Mouse (Mus musculus) intestine, embryonic 15.5 days (tissue): ENCODE data around the gene Ddx18. TPM values are rescaled to one million over a fixed set of nuclear protein-coding genes. Genes with fewer than 3 reads are reported as not detected.
A peak's percentile ranks its signal among the peaks of the same experiment; 100 is the strongest.

ENCODE experiments used
- ATAC-seq: fragments of 200-750 bp; cut with Nextera tagmentation; 2 replicates; pipeline ENCODE4 v1.8.0; 2017; ENCODE audit warnings: moderate TSS enrichment, moderate library complexity
- H3K27ac ChIP-seq: fragments of 300-500 bp; sonication (generic); 2 replicates; pipeline ENCODE4 v1.5.1; 2015; ENCODE audit warnings: mild to moderate bottlenecking, inconsistent platforms
- H3K27me3 ChIP-seq: fragments of 300-500 bp; sonication (generic); replicated peaks from 2 replicates; pipeline ENCODE4 v1.6.1; 2015; ENCODE audit warnings: inconsistent platforms
- H3K36me3 ChIP-seq: fragments of 300-500 bp; sonication (generic); 2 replicates; pipeline ENCODE4 v1.6.1; 2015; ENCODE audit warnings: inconsistent platforms
- H3K4me1 ChIP-seq: fragments of 300-500 bp; sonication (generic); replicated peaks from 2 replicates; pipeline ENCODE4 v1.6.1; 2015; ENCODE audit warnings: inconsistent platforms
- H3K4me2 ChIP-seq: fragments of 300-500 bp; sonication (generic); replicated peaks from 2 replicates; pipeline ENCODE4 v1.6.1; 2015; ENCODE audit warnings: mild to moderate bottlenecking, inconsistent platforms
- H3K4me3 ChIP-seq: fragments of 300-500 bp; sonication (generic); replicated peaks from 2 replicates; pipeline ENCODE4 v1.5.1; 2015; ENCODE audit warnings: inconsistent platforms
- H3K9ac ChIP-seq: fragments of 300-500 bp; sonication (generic); 2 replicates; pipeline ENCODE4 v1.6.1; 2015; ENCODE audit warnings: inconsistent platforms
- H3K9me3 ChIP-seq: fragments of 300-500 bp; sonication (generic); 2 replicates; pipeline ENCODE4 v1.6.1; 2016; ENCODE audit warnings: inconsistent platforms
- WGBS: fragments of 180-500 bp; shearing (Covaris S2); methylation state at CpG from one replicate; pipeline ENCODE4 v1.1.7; 2015; 5-methylcytosine and 5-hydroxymethylcytosine counted together
- polyA plus RNA-seq: library from polyadenylated mRNA; unstranded; fragments of >200 nt; fragmentation: Nextera tagmentation; extraction: Ambion mirVana; gene quantifications from 2 replicates; pipeline ENCODE4 v1.2.1, GENCODE M21; 2015

The Ddx18 gene
- polyA plus RNA-seq, result 55.8 and 68.1 TPM in 2 replicates

DNA sequence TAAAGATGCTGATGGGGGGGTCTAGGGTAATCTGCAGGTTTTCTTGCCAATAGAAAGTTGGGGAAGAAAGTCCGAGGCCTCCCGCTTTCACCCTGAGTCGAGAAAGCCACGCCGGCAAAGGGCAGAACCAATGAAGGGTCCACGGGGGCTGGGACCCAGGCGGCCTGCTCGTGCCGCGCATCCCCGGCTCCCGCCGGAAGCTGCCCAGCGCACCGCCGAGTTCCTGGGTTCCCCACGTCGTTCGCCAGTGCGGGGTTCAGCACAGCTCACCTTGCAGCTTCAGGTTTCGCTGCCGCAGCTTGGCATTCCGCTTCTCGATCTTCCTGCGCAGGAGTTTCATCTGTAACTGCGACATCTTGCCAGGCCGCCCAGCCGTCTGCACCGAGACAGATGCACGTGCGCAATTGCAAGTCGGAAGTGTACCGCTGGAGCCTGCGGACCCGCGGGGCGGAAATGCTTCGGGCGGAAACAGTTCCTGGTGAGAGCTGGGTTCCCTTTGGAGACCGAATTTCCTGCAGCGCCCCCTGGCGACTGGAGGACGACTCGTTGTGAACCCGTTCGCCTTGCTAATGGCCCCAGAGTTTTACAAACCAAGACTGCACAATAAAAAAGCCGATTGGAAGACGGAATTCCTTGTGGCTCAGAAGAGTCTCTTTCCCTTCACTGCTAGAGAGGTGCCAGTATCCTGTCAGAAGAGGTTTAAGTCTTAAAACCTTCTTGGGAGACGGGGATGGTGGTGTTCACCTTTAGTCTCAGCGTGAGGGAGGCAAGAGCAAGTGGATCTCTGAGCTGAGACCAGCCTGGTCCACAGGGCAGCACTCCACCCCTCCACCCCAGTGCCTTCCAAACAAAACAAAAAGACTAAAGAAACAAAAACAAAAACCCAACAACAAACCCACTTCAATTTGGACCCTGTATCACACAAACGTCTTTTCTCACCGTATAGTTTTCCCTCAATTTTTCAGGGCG lies at the start of gene Ddx18:
Gene Ddx18, minus strand, starts transcription at position 469 of the 969 bp plus-strand sequence.
- peak; percentile 99 for ATAC-seq
- peaks cover 20% of the 10 kb centered on the region for H3K36me3 ChIP-seq
- H3K27me3 ChIP-seq, result no peaks in the 10 kb centered on the region
- 0 out of 2 replicates have a peak, but pooled peaks cover 3% of the 10 kb centered on the region for H3K4me1 ChIP-seq
- 6% methylated on average over 53 of the region's 53 CpGs for WGBS
- peak within 1 kb of the TSS; percentile 75 for H3K4me3 ChIP-seq
- peak within 1 kb of the TSS; percentile 67 for H3K4me2 ChIP-seq
- H3K9ac ChIP-seq, result peak within 1 kb of the TSS; percentile 68
- peak within 1 kb of the TSS; percentile 4; the same call in 1 of the 2 replicates for H3K27ac ChIP-seq
- no peaks in the 10 kb centered on the region for H3K9me3 ChIP-seq

DNA sequence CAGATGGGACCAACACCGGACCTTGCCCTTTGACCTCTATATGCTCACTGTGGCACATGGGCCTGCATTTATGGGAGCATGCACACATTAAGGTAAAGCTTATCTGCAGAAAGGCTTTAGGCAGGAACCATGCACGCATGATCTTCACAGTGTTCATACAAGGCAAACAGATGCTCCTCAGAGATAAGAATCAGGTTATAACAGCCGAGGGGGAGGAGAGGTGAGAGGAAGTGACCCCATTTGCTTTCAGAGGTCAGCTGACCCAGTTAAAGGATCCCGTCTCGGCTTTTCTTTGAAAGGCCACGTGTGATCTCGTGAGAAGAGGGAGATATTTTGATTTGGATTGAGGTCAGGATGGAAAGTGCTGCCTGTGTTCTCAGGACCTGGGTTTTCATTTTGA lies 40.2 kb upstream of the Ddx18 start:
- Histone ChIP-seq H3K4me1 (no peaks in the 10 kb centered on the region), H3K9ac (no peak overlapping the region), H3K27ac (no peak overlapping the region), H3K36me3 (no peaks in the 10 kb centered on the region), H3K4me3 (no peak overlapping the region), H3K27me3 (no peaks in the 10 kb centered on the region), H3K4me2 (no peak overlapping the region), H3K9me3 (no peaks in the 10 kb centered on the region)
- no peak for ATAC-seq
- 53% methylated on average over 7 of the region's 7 CpGs for WGBS

GRCm38 (mm10) chr1:121605118-121605517 lies 37.3 kb upstream of the Ddx18 start:
- H3K36me3 ChIP-seq, result no peaks in the 10 kb centered on the region
- no peak overlapping the region for H3K27ac ChIP-seq
- H3K4me1 ChIP-seq, result no peaks in the 10 kb centered on the region
- H3K9ac ChIP-seq, result no peak overlapping the region
- 40% methylated on average over 6 of the region's 6 CpGs for WGBS
- no peaks in the 10 kb centered on the region for H3K9me3 ChIP-seq
- H3K4me3 ChIP-seq, result no peak overlapping the region
- H3K27me3 ChIP-seq, result no peaks in the 10 kb centered on the region
- ATAC-seq, result no peak
- no peak overlapping the region for H3K4me2 ChIP-seq

DNA sequence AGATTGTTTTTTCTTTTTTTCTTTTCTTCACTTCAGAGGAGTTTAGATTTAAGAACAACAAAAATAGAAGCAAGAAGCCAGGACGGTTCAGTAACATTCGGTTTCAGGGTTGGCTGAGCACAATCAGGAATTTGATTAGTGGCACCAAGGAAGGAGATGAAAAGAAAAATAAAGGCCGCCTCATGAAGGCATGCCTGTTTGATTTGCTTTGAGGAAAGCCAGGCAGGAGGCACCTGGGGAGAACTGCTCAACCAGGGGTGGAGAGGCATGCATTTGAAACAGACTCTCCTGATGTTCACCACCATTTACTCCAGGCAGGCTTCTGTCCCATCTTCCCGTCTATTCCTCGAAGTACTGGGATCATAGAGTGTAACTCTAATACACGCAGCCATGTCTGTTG lies 34.1 kb upstream of the Ddx18 start:
- Histone ChIP-seq H3K9me3 (no peaks in the 10 kb centered on the region), H3K36me3 (no peaks in the 10 kb centered on the region), H3K27ac (no peak overlapping the region), H3K4me2 (no peak overlapping the region), H3K27me3 (no peaks in the 10 kb centered on the region), H3K4me1 (no peaks in the 10 kb centered on the region), H3K4me3 (no peak overlapping the region), H3K9ac (no peak overlapping the region)
- WGBS, result 83% methylated on average over 6 of the region's 6 CpGs
- ATAC-seq, result no peak

- H3K36me3 ChIP-seq, result no peaks in the 10 kb centered on the region
- no peak overlapping the region for H3K27ac ChIP-seq
- no peak overlapping the region for H3K4me3 ChIP-seq
- no peaks in the 10 kb centered on the region for H3K9me3 ChIP-seq
- ATAC-seq, result no peak
- no peaks in the 10 kb centered on the region for H3K27me3 ChIP-seq
- no peak overlapping the region for H3K4me2 ChIP-seq
- no peaks in the 10 kb centered on the region for H3K4me1 ChIP-seq
- no peak overlapping the region for H3K9ac ChIP-seq
- WGBS, result 31% methylated on average over 1 of the region's 1 CpGs
Observed at GRCm38 (mm10) chr1:121601084-121601483, 33.3 kb upstream of the Ddx18 start.

- H3K4me2 ChIP-seq, result no peak overlapping the region
- no peak overlapping the region for H3K9ac ChIP-seq
- H3K27me3 ChIP-seq, result no peaks in the 10 kb centered on the region
- no peak overlapping the region for H3K4me3 ChIP-seq
- H3K27ac ChIP-seq, result no peak overlapping the region
- H3K9me3 ChIP-seq, result no peaks in the 10 kb centered on the region
- 65% methylated on average over 3 of the region's 3 CpGs for WGBS
- no peaks in the 10 kb centered on the region for H3K36me3 ChIP-seq
- no peak for ATAC-seq
- H3K4me1 ChIP-seq, result no peaks in the 10 kb centered on the region
Observed at GRCm38 (mm10) chr1:121598421-121598820, 30.6 kb upstream of the Ddx18 start.

GRCm38 (mm10) chr1:121596951-121597625 lies 29.3 kb upstream of the Ddx18 start:
- WGBS, result 30% methylated on average over 4 of the region's 4 CpGs
- Histone ChIP-seq H3K36me3 (no peaks in the 10 kb centered on the region), H3K4me2 (no peak overlapping the region), H3K27me3 (no peaks in the 10 kb centered on the region), H3K4me3 (no peak overlapping the region), H3K9ac (no peak overlapping the region), H3K4me1 (no peaks in the 10 kb centered on the region), H3K9me3 (no peaks in the 10 kb centered on the region), H3K27ac (no peak overlapping the region)
- ATAC-seq, result no peak

GRCm38 (mm10) chr1:121584838-121585237 lies 17.0 kb upstream of the Ddx18 start:
- H3K36me3 ChIP-seq, result no peaks in the 10 kb centered on the region
- no peak overlapping the region for H3K27ac ChIP-seq
- H3K4me1 ChIP-seq, result no peaks in the 10 kb centered on the region
- H3K9ac ChIP-seq, result no peak overlapping the region
- no peak overlapping the region for H3K4me3 ChIP-seq
- no peaks in the 10 kb centered on the region for H3K9me3 ChIP-seq
- no peak for ATAC-seq
- no peaks in the 10 kb centered on the region for H3K27me3 ChIP-seq
- H3K4me2 ChIP-seq, result no peak overlapping the region
- 61% methylated on average over 6 of the region's 6 CpGs for WGBS

DNA sequence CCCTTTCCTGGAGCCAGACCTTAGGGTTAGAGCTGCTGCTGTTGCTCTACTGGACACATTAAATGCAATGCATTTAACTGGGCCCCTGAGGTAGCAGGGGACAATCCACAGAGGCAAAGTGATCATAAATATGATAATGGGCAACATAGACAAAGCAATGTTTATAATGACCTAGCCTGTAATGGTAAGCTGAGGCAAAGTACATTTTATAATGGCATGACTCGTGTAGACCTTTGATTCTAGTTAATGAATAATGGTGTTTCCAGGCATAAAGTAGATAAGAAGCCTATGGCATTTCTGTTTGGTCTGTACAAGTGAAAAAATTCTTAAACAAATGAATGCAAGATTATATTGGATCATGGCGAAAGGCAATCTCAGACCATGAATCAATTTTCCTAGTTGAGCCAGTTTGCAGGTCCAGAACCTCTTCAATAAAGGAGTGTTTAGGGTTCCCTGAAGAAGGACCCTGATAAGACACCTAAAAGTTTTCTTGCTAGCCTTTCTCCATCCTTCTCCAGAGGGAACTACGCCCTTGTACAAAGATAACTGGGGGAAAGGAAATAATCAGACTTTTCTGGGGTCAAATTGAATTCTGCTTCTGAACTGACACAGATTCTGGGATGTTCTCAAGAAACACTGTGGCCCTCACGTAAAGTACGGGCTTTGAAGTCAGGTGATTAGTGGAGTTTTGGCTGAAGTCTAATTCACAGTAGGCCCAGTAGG lies 13.5 kb upstream of the Ddx18 start:
- Histone ChIP-seq H3K27ac (no peak overlapping the region), H3K4me2 (no peak overlapping the region), H3K4me3 (no peak overlapping the region), H3K9me3 (no peaks in the 10 kb centered on the region), H3K4me1 (no peaks in the 10 kb centered on the region), H3K36me3 (no peaks in the 10 kb centered on the region), H3K27me3 (no peaks in the 10 kb centered on the region), H3K9ac (no peak overlapping the region)
- ATAC-seq, result peak; percentile 93
- 71% methylated on average over 5 of the region's 5 CpGs for WGBS

GRCm38 (mm10) chr1:121577491-121577890 lies 9.7 kb upstream of the Ddx18 start:
- H3K9me3 ChIP-seq, result no peaks in the 10 kb centered on the region
- no peak for ATAC-seq
- no peak overlapping the region for H3K4me2 ChIP-seq
- H3K4me1 ChIP-seq, result no peaks in the 10 kb centered on the region
- H3K4me3 ChIP-seq, result no peak overlapping the region
- no peaks in the 10 kb centered on the region for H3K36me3 ChIP-seq
- H3K27me3 ChIP-seq, result no peaks in the 10 kb centered on the region
- WGBS, result 62% methylated on average over 1 of the region's 1 CpGs
- H3K27ac ChIP-seq, result no peak overlapping the region
- no peak overlapping the region for H3K9ac ChIP-seq

DNA sequence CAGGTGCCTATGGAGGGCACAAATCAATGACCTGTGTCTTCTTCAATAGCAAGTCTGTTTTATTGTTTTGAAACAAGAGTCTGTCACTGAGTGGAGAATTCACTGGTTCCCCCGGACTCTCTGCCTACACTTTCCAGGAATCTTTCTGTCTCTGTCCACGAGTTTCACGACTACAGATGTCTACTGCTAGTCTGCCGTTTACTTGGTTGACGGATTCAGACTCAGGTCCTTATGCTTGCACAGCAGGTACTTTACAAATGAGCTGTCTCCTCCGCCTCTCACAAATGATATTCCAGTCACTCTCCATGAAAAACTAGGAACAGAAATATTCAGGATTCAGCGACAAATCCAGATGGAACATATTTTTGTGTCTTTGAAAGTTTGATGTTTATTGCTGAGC lies 2.7 kb upstream of the Ddx18 start:
- WGBS, result 81% methylated on average over 7 of the region's 7 CpGs
- Histone ChIP-seq H3K9ac (no peak overlapping the region), H3K27ac (no peak overlapping the region), H3K9me3 (no peaks in the 10 kb centered on the region), H3K27me3 (no peaks in the 10 kb centered on the region), H3K4me1 (0 out of 2 replicates have a peak, but pooled peaks cover 3% of the 10 kb centered on the region), H3K4me2 (no peak overlapping the region), H3K4me3 (no peak overlapping the region), H3K36me3 (no peaks in the 10 kb centered on the region)
- ATAC-seq, result no peak

DNA sequence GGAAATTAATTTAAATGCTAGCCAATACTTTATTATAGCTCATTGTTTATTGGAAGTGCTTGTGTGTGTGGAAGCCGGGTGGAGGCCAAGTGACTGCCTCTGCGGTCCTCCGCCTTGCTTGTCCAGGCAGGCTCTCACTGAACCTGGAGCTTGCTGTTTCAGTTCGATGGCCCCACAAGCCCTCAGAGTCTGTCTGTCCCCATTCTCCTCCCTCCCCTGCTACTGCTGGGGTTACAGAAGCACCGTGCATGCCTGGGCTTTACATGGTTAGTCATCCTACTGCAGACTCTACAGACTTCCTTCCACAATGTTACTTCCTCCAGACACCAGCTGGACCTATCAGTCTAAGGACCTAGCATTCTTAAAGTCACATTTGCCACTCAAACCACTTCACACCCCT lies 9.9 kb downstream of the Ddx18 start:
- Histone ChIP-seq H3K4me2 (no peak overlapping the region), H3K9me3 (no peaks in the 10 kb centered on the region), H3K27me3 (no peaks in the 10 kb centered on the region), H3K9ac (no peak overlapping the region), H3K36me3 (peaks cover 52% of the 10 kb centered on the region), H3K27ac (no peak overlapping the region), H3K4me3 (no peak overlapping the region), H3K4me1 (no peaks in the 10 kb centered on the region)
- ATAC-seq, result no peak
- WGBS, result 96% methylated on average over 5 of the region's 5 CpGs
